Mouse (Mus musculus): Measurements from ENCODE around the gene Hdhd5. TPM values are rescaled to one million over a fixed set of nuclear protein-coding genes. Genes with fewer than 3 reads are reported as not detected.
A peak's percentile ranks its signal among the peaks of the same experiment; 100 is the strongest.

Hdhd5 gene
- total and polyA plus RNA-seq, 3 experiments: 10.9 to 21.5 (median 11.4) TPM

DNA sequence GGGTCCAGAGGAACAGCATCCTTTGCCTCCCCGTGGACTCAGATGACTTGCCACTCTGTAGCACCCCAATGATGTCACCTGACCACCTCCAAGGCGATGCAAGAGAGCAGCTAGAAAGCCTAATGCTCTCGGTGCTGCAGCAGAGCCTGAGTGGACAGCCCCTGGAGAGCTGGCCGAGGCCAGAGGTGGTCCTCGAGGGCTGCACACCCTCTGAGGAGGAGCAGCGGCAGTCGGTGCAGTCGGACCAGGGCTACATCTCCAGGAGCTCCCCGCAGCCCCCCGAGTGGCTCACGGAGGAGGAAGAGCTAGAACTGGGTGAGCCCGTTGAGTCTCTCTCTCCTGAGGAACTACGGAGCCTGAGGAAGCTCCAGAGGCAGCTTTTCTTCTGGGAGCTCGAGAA is 49.1 kb downstream of the Hdhd5 start:
- TF ChIP-seq MYC (IDR thresholded peaks at IDR 0.05; ENCODE audit: low read depth, low read length): no peak
- no peak for TF ChIP-seq GABPA (IDR thresholded peaks at IDR 0.05; ENCODE audit: insufficient replicate concordance, low read depth, low read length)
- TF ChIP-seq MEF2A (IDR thresholded peaks at IDR 0.05; ENCODE audit: borderline replicate concordance, low read depth, low read length): no peak
- TF ChIP-seq PAX5 (IDR thresholded peaks at IDR 0.05; ENCODE audit: low read length): no peak
- TF ChIP-seq SIN3A (IDR thresholded peaks at IDR 0.05; ENCODE audit: low read length): no peak
- TF ChIP-seq JUN (IDR thresholded peaks at IDR 0.05; ENCODE audit: insufficient read depth, low read depth, low read length): no peak
- dilution Hi-C loops (cut with MboI; ENCODE audit: extremely low pct_ligation_motif_present, extremely low pct_unique_long_range_greater_than_20kb, low sequenced_read_pairs): no loop called here

GRCm38 (mm10) chr6:120481538-120481937 is 49.6 kb downstream of the Hdhd5 start:
- no peak overlapping the region for H3K4me2 ChIP-seq (ENCODE audit: insufficient read depth, low read depth, poor library complexity, severe bottlenecking)
- no peak overlapping the region for H3K9ac ChIP-seq (ENCODE audit: insufficient read depth, low read depth)
- H3K36me3 ChIP-seq (replicated peaks in 1 of 2; ENCODE audit: control insufficient read depth in 1 of 2, insufficient read depth in 1 of 2, low read length in 1 of 2): peaks cover 63 to 85% of the 10 kb centered on the region in 2 experiments
- H3K9me3 ChIP-seq (replicated peaks; ENCODE audit: low read length): no peaks in the 10 kb centered on the region
- H3K27me3 ChIP-seq (replicated peaks): no peaks in the 10 kb centered on the region
- dilution Hi-C loops (cut with MboI; ENCODE audit: extremely low pct_ligation_motif_present, extremely low pct_unique_long_range_greater_than_20kb, low sequenced_read_pairs) (no loop called here), in situ Hi-C loops (cut with MboI; ENCODE audit: low pct_ligation_motif_present, low pct_unique_long_range_greater_than_20kb, low sequenced_read_pairs) (loop anchor here (10.0 kb wide), 1 partner anchor 47 kb away; no protein-coding TSS in a partner anchor)
- H3K27ac ChIP-seq (ENCODE audit: insufficient read depth, low read depth): no peak overlapping the region
- no peaks in the 10 kb centered on the region for H3K79me2 ChIP-seq (replicated peaks; ENCODE audit: control insufficient read depth, extremely low read depth, insufficient read depth, poor library complexity, severe bottlenecking)
- H3K4me1 ChIP-seq (ENCODE audit: control insufficient read depth in 1 of 2, insufficient read depth in 2 of 2): peaks cover 0 to 15% of the 10 kb centered on the region in 2 experiments; a peak in 2 of 4 replicates
- H3K4me3 ChIP-seq (replicated peaks in 1 of 3; ENCODE audit: low read depth in 2 of 3, low read length in 2 of 3, poor library complexity in 1 of 3): no peak overlapping the region
- no peak for TF ChIP-seq USF1 (IDR thresholded peaks at IDR 0.05; ENCODE audit: low read depth, low read length)
- peak; percentile 47 for TF ChIP-seq RAD21 (IDR thresholded peaks at IDR 0.05; ENCODE audit: low read depth, low read length)
- TF ChIP-seq SMC3 (IDR thresholded peaks at IDR 0.05; ENCODE audit: low read depth, low read length): peak; percentile 54
- TF ChIP-seq CTCF (conservative IDR thresholded peaks at IDR 0.05 in 1 of 2, IDR thresholded peaks at IDR 0.05 in 1 of 2; ENCODE audit: low read depth in 2 of 2, low read length in 2 of 2): peak; percentile 17 to 67; a peak in 2 of 4 replicates
- no peak for DNase-seq (ENCODE audit: extremely low read depth)

More for the DNA sequence above, 49.1 kb downstream of the Hdhd5 start:
- Histone ChIP-seq H3K4me3 (replicated peaks in 1 of 3; ENCODE audit: low read depth in 2 of 3, low read length in 2 of 3, poor library complexity in 1 of 3) (no peak overlapping the region), H3K27ac (ENCODE audit: insufficient read depth, low read depth) (no peak overlapping the region), H3K9ac (ENCODE audit: insufficient read depth, low read depth) (no peak overlapping the region), H3K27me3 (replicated peaks) (no peaks in the 10 kb centered on the region), H3K79me2 (replicated peaks; ENCODE audit: control insufficient read depth, extremely low read depth, insufficient read depth, poor library complexity, severe bottlenecking) (no peaks in the 10 kb centered on the region), H3K9me3 (replicated peaks; ENCODE audit: low read length) (no peaks in the 10 kb centered on the region), H3K36me3 (replicated peaks in 1 of 2; ENCODE audit: control insufficient read depth in 1 of 2, insufficient read depth in 1 of 2, low read length in 1 of 2) (peaks cover 58 to 80% of the 10 kb centered on the region in 2 experiments), H3K4me1 (ENCODE audit: control insufficient read depth in 1 of 2, insufficient read depth in 2 of 2) (peaks cover 0 to 18% of the 10 kb centered on the region in 2 experiments; a peak in 2 of 4 replicates), H3K4me2 (ENCODE audit: insufficient read depth, low read depth, poor library complexity, severe bottlenecking) (no peak overlapping the region)
- in situ Hi-C loops (cut with MboI; ENCODE audit: low pct_ligation_motif_present, low pct_unique_long_range_greater_than_20kb, low sequenced_read_pairs): loop anchor here (10.0 kb wide), 1 partner anchor 47 kb away; no protein-coding TSS in a partner anchor
- no peak for DNase-seq (ENCODE audit: extremely low read depth)

GRCm38 (mm10) chr6:120480361-120480760 is 50.8 kb downstream of the Hdhd5 start:
- no peaks in the 10 kb centered on the region for H3K27me3 ChIP-seq (replicated peaks)
- H3K9me3 ChIP-seq (replicated peaks; ENCODE audit: low read length): no peaks in the 10 kb centered on the region
- H3K4me1 ChIP-seq (ENCODE audit: control insufficient read depth in 1 of 2, insufficient read depth in 2 of 2): peaks cover 0 to 15% of the 10 kb centered on the region in 2 experiments; a peak in 2 of 4 replicates
- TF ChIP-seq SIN3A (IDR thresholded peaks at IDR 0.05; ENCODE audit: low read length) (no peak), USF2 (conservative IDR thresholded peaks at IDR 0.05; ENCODE audit: low read depth, low read length) (no peak), MAZ (IDR thresholded peaks at IDR 0.05; ENCODE audit: low read depth, low read length) (no peak), JUN (IDR thresholded peaks at IDR 0.05; ENCODE audit: insufficient read depth, low read depth, low read length) (no peak), IRF4 (IDR thresholded peaks at IDR 0.05; ENCODE audit: low read depth, low read length) (no peak), ZNF384 (IDR thresholded peaks at IDR 0.05; ENCODE audit: low read depth, low read length) (no peak), NRF1 (IDR thresholded peaks at IDR 0.05; ENCODE audit: low read depth, low read length) (no peak), USF1 (IDR thresholded peaks at IDR 0.05; ENCODE audit: low read depth, low read length) (no peak)
- no peak overlapping the region for H3K4me3 ChIP-seq (replicated peaks in 1 of 3; ENCODE audit: low read depth in 2 of 3, low read length in 2 of 3, poor library complexity in 1 of 3)
- in situ Hi-C loops (cut with MboI; ENCODE audit: low pct_ligation_motif_present, low pct_unique_long_range_greater_than_20kb, low sequenced_read_pairs) (loop anchor here (10.0 kb wide), 1 partner anchor 46 kb away; no protein-coding TSS in a partner anchor), dilution Hi-C loops (cut with MboI; ENCODE audit: extremely low pct_ligation_motif_present, extremely low pct_unique_long_range_greater_than_20kb, low sequenced_read_pairs) (no loop called here)
- no peak overlapping the region for H3K9ac ChIP-seq (ENCODE audit: insufficient read depth, low read depth)
- H3K4me2 ChIP-seq (ENCODE audit: insufficient read depth, low read depth, poor library complexity, severe bottlenecking): no peak overlapping the region
- H3K36me3 ChIP-seq (replicated peaks in 1 of 2; ENCODE audit: control insufficient read depth in 1 of 2, insufficient read depth in 1 of 2, low read length in 1 of 2): peaks cover 68 to 96% of the 10 kb centered on the region in 2 experiments
- H3K79me2 ChIP-seq (replicated peaks; ENCODE audit: control insufficient read depth, extremely low read depth, insufficient read depth, poor library complexity, severe bottlenecking): no peaks in the 10 kb centered on the region
- no peak for DNase-seq (ENCODE audit: extremely low read depth)
- H3K27ac ChIP-seq (ENCODE audit: insufficient read depth, low read depth): no peak overlapping the region

All from CH12.LX (cell line).